Mouse (Mus musculus) c-Kit-positive CD71-negative TER-119-negative erythroid progenitor cells, embryonic 14.5 days (primary cell): ENCODE data around the gene Zfp3.
"Not testable (repeated sequence)": the region's sequence is repeated elsewhere in the genome, so short reads cannot be mapped to it uniquely, and the experiment has no call there.

Experiments used
- DNase-seq: peaks from one replicate; pipeline ENCODE4 v3.0.0-alpha.2; 2013; ENCODE audit warnings: low read depth

The Zfp3 gene

DNA sequence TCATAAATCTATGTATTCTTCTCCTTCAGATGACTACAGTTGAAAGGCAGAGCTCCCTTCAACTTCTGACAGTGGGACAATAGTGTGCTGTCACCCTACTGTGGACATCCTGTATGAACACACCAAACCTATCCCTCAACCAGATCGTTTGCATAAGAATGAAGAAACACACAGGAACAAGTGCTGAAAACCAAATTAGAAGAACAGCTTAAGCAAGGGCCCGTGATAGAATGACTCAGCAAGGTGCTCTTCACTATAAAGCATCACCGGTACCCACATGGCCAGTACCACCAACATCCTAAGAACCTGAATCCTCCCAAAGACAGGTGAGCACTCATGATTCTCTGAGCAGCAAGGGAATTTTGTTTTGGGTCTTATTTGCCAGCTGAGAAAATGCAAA, 3.6 kb upstream of the Zfp3 start:
- not testable (repeated sequence) for DNase-seq

DNA sequence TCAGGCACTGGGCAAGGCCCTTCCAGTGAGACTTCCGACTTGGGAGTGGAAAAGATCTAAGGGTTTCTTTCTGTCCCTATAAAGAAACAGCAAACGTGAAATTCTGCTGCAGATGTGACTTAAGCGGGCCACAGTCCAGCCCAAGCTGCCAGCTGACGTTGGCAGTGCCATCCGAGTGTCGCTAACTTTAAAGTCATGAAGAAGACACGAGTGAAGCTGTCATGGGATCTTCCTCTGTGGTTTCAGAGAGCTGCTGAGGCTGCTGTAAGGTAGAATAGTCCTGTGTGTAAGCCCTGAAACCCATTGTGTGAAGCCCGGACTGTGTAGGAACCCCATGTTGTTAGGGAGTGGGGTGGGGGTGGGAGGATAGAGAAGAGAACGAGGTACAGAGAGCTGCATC, 1.4 kb upstream of the Zfp3 start:
- DNase-seq, result no peak

DNA sequence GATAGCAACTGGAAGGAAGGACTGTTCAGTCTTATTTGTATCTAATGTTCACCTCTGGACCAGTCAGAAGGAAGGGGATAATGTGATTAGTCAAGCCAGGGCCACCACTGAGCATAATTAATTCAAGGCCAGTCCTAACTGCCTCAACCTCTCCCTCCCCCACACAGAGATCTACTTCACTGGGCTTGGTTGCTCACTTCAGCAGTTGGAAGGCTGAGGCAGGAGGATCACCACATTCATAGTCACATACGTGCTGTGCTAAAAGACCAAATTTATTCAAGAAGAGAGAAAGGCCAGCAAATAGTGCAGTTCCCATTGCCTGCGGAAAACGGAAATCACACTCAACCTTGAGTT, 450 bp upstream of the Zfp3 start:
- DNase-seq, result no peak

DNA sequence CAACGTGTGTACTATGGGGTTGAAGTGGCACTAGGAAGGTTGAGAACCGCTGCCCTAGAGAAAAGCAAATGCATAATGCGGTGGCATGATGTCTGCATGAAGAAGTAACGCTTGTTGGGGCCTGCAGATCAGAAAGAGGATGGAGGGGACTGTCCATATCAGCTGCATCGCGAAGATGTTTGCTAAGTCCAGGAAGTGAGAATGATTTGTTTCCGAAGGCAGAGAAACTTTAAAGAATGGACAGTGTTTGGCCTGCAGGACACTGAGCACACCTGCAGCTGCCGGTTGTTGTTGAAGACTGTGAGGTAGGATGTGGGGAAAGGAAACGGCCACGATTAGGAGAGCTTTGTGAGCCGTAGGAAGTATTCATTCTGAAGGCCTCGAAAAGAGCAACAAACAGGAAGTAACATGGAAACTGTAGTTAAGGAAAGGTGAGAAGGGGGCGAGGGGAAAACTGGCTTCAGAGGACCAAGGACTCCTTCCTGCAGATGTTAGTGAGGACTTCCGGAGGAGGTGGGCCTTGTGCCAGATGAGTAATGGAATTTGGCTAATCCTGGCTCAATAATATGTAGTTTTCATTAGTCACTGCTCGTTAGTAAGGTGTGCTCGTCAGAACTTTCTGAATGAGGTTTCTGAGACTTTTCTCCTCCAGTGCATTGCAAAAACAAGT, 1.9 kb downstream of the Zfp3 start:
- no peak for DNase-seq

DNA sequence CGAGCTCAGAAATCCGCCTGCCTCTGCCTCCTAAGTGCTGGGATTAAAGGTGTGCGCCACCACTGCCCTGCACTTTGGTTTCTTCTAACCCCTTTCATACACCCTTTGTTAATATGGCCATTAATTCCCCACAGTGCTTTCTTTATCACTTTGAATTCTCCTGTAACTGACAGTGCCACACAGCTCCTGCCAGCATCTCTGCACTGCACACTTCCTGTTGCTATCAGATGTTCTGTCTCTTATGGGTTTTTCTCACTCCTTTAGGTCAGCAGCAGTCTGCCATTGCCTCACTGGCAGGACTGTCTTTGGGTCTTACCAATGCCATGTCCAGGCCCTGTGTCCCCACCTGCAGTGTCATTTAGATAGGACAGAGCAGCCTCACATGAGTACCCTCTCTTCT, 6.8 kb downstream of the Zfp3 start:
- DNase-seq, result no peak

DNA sequence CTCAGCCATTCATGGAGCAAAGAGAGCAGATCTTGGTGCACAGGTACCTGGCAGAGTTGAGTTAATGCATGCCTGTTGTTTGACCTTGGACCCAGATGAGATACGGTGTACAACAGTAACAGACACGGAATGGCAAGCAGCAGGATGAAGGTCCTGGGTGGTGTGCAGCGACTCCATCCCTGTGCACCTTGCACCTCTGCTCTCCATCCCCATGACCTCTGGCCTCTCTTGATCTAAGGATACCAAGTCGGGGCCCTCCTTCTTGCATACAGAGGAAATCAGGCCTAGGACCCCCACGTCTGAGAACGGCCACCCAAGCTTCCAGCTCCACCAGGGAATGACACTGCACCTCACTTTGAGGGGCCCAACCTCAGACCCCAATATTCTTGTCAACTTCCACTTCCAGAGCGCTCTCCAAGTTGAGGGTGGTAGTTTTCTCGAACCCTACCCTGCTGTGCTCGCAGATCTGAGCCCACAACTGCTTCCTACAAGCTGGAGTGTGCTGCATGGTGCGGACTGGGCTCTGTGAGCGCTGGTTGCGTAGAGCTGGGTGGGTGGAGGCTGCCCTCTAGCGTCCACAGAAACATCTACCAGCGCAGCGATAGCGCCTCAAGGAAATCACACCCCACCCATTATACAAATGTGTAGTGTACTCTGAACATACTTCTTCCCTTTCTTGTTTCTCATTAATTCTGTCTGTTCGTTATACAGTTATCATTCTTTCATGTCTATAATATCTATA, 13.0 kb downstream of the Zfp3 start:
- peak; percentile 58 for DNase-seq

DNA sequence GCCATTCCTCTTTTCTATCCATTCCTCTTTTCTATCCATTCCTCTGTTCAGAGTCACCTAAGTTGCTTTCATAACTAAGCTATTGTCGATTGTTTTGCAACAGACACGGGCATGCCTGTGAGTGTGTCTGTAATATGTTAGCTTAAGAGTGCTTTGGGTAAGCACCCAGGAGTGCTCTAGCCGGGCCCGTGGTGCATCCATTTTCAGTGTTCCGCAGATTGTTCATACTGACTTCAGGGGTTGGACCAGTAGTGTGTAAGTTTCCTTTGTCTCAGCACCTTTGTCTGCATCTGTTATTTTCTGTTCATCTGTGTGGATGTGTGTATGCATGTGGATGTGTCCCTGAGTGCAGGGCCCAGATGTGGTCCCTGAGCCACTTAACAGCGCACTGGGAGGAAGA, 13.6 kb downstream of the Zfp3 start:
- DNase-seq, result no peak

DNA sequence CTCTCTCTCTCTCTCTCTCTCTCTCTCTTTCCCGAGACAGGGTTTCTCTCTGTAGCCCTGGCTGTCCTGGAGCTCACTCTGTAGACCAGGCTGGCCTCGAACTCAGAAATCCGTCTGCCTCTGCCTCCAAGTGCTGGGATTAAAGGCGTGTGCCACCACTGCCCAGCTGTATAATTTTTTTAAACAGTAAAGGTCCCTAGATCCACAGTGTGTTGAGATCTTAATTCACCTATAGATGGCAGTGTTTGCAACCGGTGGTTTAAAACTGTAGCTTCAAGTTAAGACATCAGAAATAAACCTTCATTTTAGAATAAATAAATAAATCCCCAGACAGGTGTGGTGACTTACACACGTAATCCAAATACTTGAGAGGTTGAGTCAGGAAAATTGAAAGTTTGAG, 14.0 kb downstream of the Zfp3 start:
- DNase-seq, result peak; percentile 42

DNA sequence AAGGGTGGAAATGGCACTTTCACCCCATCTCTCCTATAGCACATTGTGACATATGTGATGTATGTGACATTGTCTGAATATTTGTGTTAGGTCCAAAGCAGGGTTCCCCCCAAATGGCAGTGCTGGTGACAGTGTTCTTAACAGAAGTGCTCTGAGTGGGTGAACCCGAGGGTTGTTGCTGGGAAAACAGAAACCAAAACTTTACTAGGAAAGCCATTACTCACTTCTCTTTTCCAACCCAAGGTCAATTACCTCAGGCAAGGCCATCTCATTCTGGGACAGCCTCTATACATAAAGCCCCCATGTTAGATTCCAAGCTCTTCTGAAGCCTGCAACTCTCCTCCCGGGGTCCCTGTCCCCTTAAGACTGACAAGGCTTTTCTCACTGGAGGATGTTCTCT, 21.9 kb downstream of the Zfp3 start:
- DNase-seq, result no peak

DNA sequence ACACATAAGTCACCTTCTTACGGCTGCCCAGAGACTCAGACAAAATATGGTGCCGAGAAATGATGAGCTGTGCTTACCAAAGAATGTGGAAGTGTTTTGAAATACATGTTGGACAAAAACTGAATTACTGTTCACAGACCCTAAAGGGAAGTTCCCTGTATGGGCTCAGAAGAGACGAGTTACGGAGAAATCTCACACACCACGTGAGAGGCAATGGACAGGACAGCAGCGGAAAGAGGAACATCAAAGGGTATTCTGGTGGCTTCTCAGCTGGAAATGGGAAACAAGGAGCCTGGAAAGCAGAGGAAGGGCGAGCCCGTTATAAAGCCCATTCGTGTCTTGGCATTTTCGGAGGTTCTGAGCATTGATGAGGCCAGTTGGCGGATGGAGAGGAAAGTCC, 23.0 kb downstream of the Zfp3 start:
- peak; percentile 28 for DNase-seq

DNA sequence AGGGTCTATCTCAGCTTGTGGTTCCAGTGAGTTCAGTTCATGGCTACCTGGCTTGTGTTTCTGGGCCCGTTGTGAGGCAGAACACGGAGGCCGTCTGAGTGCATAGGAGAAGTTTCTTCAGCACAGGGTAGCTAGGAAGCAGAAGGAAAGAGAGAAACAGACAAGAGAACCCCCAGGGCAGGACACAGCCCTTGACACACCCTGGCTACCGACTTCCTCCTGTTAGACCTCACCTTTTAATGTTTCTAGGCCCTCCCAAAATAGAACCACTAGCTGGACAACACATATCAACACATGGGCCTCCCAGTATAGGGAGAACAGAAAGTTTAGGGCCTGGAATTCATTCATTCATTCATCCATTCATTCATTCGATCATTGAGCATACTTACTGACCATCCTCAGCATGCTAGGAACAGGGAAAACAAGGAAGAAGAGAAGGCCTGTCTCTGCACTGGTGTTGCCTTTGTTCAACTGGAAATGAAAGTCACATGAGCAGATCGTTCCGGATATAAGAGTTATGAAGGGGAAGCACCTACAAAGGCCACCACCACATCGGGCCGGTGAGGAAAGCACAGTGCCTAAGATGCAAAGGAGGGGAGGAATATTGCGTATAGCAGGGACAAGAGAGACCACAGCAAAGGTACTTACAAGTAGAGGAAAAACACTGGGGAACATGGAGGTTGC, 25.1 kb downstream of the Zfp3 start:
- DNase-seq, result no peak

DNA sequence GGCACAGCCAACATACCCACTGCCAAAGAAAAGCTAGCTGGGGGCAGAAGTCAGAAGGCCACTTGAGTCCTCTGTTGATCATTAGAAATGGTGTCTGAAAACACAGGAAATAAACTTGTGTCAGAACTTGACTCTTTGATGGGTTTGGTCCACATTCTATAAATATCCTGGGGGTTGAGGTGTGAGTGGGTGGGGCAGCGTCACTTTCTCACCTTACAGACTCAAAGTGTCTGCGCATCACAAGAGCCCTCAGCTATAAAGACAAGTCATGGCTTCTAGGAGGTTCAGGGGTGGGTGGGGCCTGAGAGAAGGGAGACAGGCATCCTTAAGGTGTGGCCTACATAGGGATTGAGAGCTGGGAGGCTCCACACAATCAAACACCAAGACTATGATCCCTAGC, 26.4 kb downstream of the Zfp3 start:
- no peak for DNase-seq

DNA sequence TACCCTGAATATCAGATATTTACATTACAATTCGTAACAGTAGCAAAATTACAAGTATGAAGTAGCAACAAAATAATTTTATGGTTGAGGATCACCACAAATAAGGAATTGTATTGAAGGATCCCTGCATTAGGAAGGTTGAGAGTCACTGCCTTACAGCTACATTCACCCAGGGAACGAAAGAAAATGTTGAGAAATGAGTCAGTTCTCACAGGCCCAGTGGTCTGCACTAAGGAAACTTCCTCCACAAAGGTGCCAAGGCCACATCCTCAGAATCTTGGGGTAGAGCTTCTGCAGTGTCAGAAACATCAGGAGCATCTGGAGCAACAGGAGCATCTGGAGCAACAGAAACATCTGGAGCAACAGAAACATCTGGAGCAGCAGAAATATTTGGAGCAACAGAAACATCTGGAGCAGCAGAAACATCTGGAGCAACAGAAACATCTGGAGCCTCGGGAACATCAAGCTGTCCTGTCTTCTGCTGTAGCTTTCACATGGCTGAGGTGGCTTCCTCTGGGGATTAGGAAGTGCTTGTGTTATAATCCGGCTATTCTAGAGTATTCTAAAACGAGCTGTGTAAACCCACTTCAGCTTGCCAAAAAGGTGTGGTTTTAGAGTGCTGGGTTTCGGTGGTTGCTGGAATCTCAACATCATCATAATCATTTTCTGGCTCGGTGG, 27.0 kb downstream of the Zfp3 start:
- DNase-seq, result no peak

DNA sequence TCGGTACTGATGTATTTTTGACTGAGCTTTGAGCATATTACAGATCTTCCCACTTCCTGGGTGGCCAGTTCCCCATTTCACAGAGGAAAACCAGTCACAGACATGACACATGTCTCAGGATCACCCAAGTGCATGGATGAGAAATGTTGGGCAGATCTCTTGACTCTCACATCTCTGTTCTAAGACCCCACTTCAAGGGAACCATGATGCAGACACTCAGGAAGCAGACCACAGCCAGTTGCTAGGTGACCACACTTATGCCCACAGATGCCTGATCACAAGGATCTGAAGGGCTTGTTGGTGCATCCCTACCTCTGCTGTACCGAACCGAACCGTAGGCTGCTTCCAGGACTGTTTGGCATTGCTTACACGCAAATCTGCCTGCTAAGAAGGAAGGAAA, 27.7 kb downstream of the Zfp3 start:
- no peak for DNase-seq

DNA sequence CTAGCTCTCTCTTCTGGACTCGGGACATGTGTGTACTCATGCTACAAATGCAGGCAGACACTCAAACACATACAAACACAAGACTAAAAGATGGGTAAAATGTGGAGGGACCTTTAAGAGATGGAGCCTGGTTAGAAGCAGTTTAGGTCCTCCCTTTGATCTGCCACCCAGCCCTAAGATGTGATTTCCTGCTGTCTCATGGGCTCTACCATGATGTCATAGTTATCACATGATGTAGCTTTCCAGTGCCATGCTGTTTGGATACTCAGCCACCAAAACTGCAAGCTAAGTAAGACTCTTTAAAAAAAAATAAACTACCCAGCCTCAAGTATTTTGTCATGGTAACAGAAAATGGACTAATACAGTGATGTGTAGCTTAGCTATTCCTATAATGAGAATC, 28.4 kb downstream of the Zfp3 start:
- DNase-seq, result no peak

DNA sequence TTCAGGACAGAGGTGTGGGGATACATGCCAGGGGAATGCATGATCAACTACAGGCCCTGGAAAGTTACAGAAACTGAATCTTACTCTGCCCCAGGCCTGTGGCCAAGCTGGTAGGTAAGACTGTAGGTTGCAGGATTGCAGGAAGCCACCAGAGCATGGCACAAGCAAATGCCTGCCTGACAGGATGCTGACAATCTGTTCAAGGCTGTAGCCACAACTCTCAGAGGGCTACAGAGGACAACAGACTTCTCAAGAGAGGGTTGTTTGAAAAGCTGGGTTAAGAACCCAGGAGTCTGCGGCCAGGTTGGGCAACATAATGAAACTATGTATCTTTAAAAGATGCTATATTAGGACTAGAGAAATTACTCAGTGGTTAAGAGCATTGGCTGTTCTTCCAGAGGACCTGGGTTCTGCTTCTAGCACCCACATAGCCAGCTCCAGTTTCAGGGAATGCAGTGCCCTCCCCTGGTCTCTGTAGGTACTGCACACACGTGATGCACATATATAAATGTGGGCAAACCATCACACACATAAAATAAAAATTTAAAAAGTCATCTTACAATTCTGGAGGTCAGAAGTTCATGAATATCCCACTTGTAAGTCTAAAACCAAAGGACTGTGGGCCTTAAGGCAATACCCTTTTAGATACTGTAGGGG, 38.3 kb downstream of the Zfp3 start:
- no peak for DNase-seq

DNA sequence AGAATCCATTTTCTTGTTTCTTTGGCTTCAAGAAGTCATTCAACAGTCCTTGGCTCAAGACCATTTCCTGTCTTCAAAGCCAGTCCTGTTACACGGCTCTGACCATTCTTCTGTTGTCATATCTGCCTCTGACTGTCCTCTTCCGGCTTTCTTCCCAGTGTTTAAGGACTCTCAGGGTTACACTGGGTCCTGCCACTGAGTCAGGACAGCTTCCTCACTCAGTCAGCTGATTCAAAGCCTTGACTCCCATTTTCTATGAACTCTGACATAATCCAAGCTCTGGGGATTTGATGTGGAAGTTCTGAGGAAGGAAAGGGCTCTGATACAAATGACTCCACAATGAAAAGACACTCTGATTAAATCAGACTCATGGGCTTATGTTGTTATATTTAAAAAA, 38.9 kb downstream of the Zfp3 start:
- DNase-seq, result no peak

DNA sequence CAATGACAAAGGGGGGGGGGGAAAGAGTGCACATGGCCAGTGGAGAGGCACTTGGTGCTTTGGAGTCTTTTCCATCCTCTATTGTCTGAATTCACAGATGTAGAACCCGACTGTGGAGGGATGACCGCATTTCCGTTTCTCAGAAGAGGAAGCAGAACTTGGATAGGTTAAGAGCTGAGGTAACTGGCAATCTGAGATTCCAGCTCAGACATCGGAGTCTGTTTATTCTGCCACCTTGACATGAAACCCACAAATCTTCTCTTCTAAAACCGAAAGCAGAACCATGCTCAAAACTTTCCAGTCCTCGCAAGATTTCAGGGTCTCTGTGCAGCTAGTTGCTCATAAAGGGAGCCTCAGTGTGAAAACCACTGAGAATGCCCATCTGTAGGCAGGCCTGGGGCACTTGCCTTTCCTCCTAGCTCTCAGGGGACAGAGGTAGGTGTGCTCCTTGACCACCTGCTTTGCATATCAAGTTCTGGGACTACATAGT, 39.7 kb downstream of the Zfp3 start:
- DNase-seq, result peak; percentile 53

DNA sequence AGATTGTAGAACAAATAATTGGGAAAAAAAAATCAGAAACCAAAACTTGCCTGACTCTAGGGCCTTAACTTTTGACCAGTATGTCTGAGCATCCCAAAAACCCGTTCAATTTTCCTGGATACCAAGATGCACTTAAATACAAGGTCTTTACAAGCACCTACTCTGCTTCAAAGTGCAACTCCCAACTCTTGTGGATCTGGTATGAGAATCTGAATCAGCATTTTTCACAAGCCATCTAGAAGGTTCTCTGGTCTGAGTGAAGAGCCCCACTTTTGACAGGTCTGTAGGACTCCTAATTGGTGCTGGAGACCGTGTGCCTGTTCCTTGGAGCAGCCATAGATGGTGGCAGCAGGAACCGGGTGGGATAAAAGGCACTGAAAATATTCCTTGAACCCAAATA, 40.4 kb downstream of the Zfp3 start:
- no peak for DNase-seq

DNA sequence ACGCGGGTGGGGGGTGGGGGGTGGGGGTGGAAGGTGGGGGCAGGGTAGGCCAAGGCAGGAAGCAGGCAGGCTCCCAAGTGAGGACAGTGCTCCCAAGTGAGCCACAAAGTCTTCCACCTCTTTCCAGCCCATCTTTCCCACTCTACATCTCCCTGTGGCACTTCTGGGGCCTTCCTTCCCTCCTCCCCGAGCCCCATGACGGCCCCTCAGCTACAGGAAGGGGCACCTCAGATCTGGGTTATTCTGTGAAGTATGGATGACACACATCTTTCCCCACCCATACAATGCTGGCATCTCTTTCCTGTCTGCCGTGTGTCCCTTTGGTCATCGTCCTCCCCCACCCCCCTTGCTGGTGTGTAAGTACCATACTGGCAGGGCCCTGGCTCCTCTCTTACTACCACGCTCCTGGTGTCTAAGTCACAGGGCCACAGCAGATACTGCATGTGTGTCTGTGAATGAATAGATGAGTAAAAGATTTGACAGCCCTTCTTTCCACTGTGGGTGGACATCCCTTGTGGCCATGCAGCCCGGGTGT, 41.7 kb downstream of the Zfp3 start:
- no peak for DNase-seq

DNA sequence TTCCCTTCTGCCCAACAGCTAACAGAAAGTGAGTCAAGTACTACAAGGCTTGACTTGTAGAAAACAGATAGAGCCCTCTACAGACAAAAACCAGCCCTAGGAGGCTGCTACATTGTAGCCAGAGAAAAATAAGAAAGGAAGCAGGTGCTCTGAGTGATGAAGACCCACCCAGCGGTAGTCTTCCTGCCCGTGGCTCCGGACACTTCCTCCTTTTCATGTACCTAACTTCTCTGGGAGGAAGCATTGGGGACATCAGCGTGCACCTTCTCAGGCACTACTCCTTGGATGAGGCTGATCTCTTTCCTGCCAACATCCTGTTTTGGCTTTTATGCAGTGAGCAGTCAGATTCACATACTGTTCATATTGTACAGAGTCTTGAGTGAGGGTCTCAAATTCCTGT, 42.7 kb downstream of the Zfp3 start:
- no peak for DNase-seq

DNA sequence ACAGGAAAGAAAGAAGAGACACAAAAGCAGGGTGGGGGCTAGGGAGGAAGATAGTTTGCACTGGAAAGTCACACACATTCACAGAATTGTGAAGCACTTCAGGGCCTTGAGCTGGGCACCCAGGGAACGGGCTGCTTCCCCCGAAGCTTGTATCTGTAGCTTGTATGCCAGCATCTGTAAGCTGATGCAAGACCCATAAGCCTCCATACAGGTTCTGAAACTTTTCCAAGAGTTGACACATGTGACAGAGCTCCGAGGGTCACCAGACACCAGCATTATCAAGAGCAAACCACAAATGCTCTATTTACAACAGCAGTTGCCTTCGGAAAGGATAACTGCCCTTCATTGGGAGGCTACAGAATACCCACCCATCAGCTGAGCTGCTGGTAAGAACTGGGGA, 43.6 kb downstream of the Zfp3 start:
- no peak for DNase-seq
